Comparison of ENCODE assay signal across 27 mouse cellular contexts in genomic region chr16:12703818-12704590, GRCm38 (mm10).
DNase-seq lines count a peak whose midpoint lies in the region; ATAC-seq and TF ChIP-seq lines count a peak whose summit lies in the region.
"Had no signal": no experiment of that assay in that cellular context is flagged by ENCODE, and none has a peak within 500 bp of the region (broad histone marks: within the 10 kb centered on the region; RNA-seq: fewer than 3 reads in every experiment).

No protein-coding gene starts in this region.

- peak overlapping the region; percentile 18; the same call in 1 of the 2 replicates for H3K4me2 ChIP-seq in heart, embryonic 13.5 days
- H3K4me2 ChIP-seq in liver, embryonic 15.5 days: no peak overlapping the region
- no peak overlapping the region for H3K4me2 ChIP-seq in hindbrain, embryonic 14.5 days (replicated peaks)
- H3K4me2 ChIP-seq: hindbrain, embryonic 12.5 days; limb, embryonic 15.5 days; lung, embryonic 15.5 days; midbrain, embryonic 15.5 days; neural tube, embryonic 15.5 days had no signal

- intact Hi-C loops in heart, adult 2 months (cut with DNase I): no loop called here

- 75% methylated on average over 9 of the region's 9 CpGs for WGBS in heart, embryonic 13.5 days
- 81% methylated on average over 9 of the region's 9 CpGs for WGBS in heart, adult 2 months
- WGBS in liver, embryonic 15.5 days (ENCODE audit: insufficient replicate concordance): 69% methylated on average over 9 of the region's 9 CpGs
- WGBS in hindbrain, embryonic 14.5 days: 93% methylated on average over 9 of the region's 9 CpGs

- no peaks in the 10 kb centered on the region for H3K79me2 ChIP-seq in heart, adult 2 months (replicated peaks; ENCODE audit: control insufficient read depth, insufficient read depth, low read length)

- TF ChIP-seq CTCF in heart, adult 2 months (IDR thresholded peaks at IDR 0.05): no peak

- H3K27ac ChIP-seq in heart, embryonic 13.5 days (replicated peaks): no peak overlapping the region
- H3K27ac ChIP-seq in heart, adult 2 months: no peak overlapping the region
- peak overlapping the region; percentile 41; the same call in 1 of the 2 replicates for H3K27ac ChIP-seq in liver, embryonic 15.5 days (replicated peaks)
- H3K27ac ChIP-seq in hindbrain, embryonic 14.5 days: no peak overlapping the region
- H3K27ac ChIP-seq: hindbrain, embryonic 12.5 days; kidney, postnatal 0 days; limb, embryonic 10.5 days; limb, embryonic 15.5 days; lung, embryonic 15.5 days; midbrain, embryonic 10.5 days; midbrain, embryonic 15.5 days; neural tube, embryonic 15.5 days had no signal

- H3K27me3 ChIP-seq in erythroblast, embryonic 14.5 days (ENCODE audit: control insufficient read depth): no peaks in the 10 kb centered on the region
- no peaks in the 10 kb centered on the region for H3K27me3 ChIP-seq in heart, embryonic 13.5 days (replicated peaks)
- no peaks in the 10 kb centered on the region for H3K27me3 ChIP-seq in heart, adult 2 months (ENCODE audit: control insufficient read depth, insufficient read depth, low read length)
- H3K27me3 ChIP-seq in liver, embryonic 15.5 days: no peaks in the 10 kb centered on the region
- H3K27me3 ChIP-seq in hindbrain, embryonic 14.5 days (ENCODE audit: control insufficient read depth, insufficient read depth, low read length): no peaks in the 10 kb centered on the region
- H3K27me3 ChIP-seq: hindbrain, embryonic 12.5 days; limb, embryonic 15.5 days; lung, embryonic 15.5 days; midbrain, embryonic 15.5 days; neural tube, embryonic 15.5 days had no signal

- no peak for ATAC-seq in erythroblast, adult 5-6 weeks (replicated peaks; ENCODE audit: low FRiP score, poor library complexity, severe bottlenecking)
- peak; percentile 51; the same call in 1 of the 2 replicates for ATAC-seq in heart, embryonic 13.5 days (ENCODE audit: extremely low read depth, insufficient number of reproducible peaks, low FRiP score, low TSS enrichment)
- peak; percentile 88 for ATAC-seq in liver, embryonic 15.5 days (ENCODE audit: insufficient read depth)
- no peak for ATAC-seq in hindbrain, embryonic 14.5 days (ENCODE audit: low FRiP score)
- ATAC-seq: forebrain, postnatal 0 days; intestine, embryonic 16.5 days; midbrain, embryonic 15.5 days had no signal

- peak overlapping the region; percentile 51 for H3K4me3 ChIP-seq in erythroblast, embryonic 14.5 days (replicated peaks)
- H3K4me3 ChIP-seq in heart, embryonic 13.5 days: no peak overlapping the region
- H3K4me3 ChIP-seq in heart, adult 2 months: no peak overlapping the region
- no peak overlapping the region for H3K4me3 ChIP-seq in liver, embryonic 15.5 days (replicated peaks)
- no peak overlapping the region for H3K4me3 ChIP-seq in hindbrain, embryonic 14.5 days (replicated peaks; ENCODE audit: low read length)
- H3K4me3 ChIP-seq: hindbrain, embryonic 12.5 days; limb, embryonic 10.5 days; limb, embryonic 15.5 days; lung, embryonic 15.5 days; midbrain, embryonic 10.5 days; midbrain, embryonic 15.5 days; neural tube, embryonic 15.5 days had no signal

- no peaks in the 10 kb centered on the region for H3K36me3 ChIP-seq in erythroblast, embryonic 14.5 days (ENCODE audit: control insufficient read depth)
- H3K36me3 ChIP-seq in heart, embryonic 13.5 days: no peaks in the 10 kb centered on the region
- H3K36me3 ChIP-seq in heart, adult 2 months (ENCODE audit: control insufficient read depth, insufficient read depth, low read length): no peaks in the 10 kb centered on the region
- no peaks in the 10 kb centered on the region for H3K36me3 ChIP-seq in liver, embryonic 15.5 days (replicated peaks)
- no peaks in the 10 kb centered on the region for H3K36me3 ChIP-seq in hindbrain, embryonic 14.5 days (replicated peaks; ENCODE audit: control insufficient read depth, insufficient read depth)
- H3K36me3 ChIP-seq: G1E; hindbrain, embryonic 12.5 days; limb, embryonic 10.5 days; limb, embryonic 15.5 days; lung, embryonic 15.5 days; midbrain, embryonic 10.5 days; midbrain, embryonic 15.5 days; neural tube, embryonic 15.5 days had no signal

- no peak for TF ChIP-seq EP300 in heart, adult 2 months (IDR thresholded peaks at IDR 0.05; ENCODE audit: insufficient read depth, low read depth, low read length)

- no peak for TF ChIP-seq POLR2A in heart, adult 2 months (IDR thresholded peaks at IDR 0.05; ENCODE audit: insufficient read depth, low read depth, low read length)

- peaks cover 33% of the 10 kb centered on the region for H3K4me1 ChIP-seq in erythroblast, embryonic 14.5 days (ENCODE audit: control insufficient read depth)
- H3K4me1 ChIP-seq in heart, embryonic 13.5 days: peaks cover 5% of the 10 kb centered on the region; the same call in 1 of the 2 replicates
- no peaks in the 10 kb centered on the region for H3K4me1 ChIP-seq in heart, adult 2 months (ENCODE audit: control insufficient read depth, insufficient read depth, low read length)
- no peaks in the 10 kb centered on the region; the same call in 1 of the 2 replicates for H3K4me1 ChIP-seq in liver, embryonic 15.5 days (replicated peaks)
- peaks cover 6% of the 10 kb centered on the region; the same call in 1 of the 2 replicates for H3K4me1 ChIP-seq in hindbrain, embryonic 14.5 days (replicated peaks; ENCODE audit: control insufficient read depth, insufficient read depth, low read length)
- H3K4me1 ChIP-seq: hindbrain, embryonic 12.5 days; limb, embryonic 10.5 days; limb, embryonic 15.5 days; lung, embryonic 15.5 days; midbrain, embryonic 10.5 days; neural tube, embryonic 15.5 days had no signal

- H3K9me3 ChIP-seq in erythroblast, embryonic 14.5 days (ENCODE audit: control insufficient read depth, low read length): no peaks in the 10 kb centered on the region
- no peaks in the 10 kb centered on the region for H3K9me3 ChIP-seq in heart, embryonic 13.5 days
- H3K9me3 ChIP-seq in liver, embryonic 15.5 days (replicated peaks): no peaks in the 10 kb centered on the region
- no peaks in the 10 kb centered on the region for H3K9me3 ChIP-seq in hindbrain, embryonic 14.5 days (ENCODE audit: control insufficient read depth, low read length)
- H3K9me3 ChIP-seq: G1E; hindbrain, embryonic 12.5 days; limb, embryonic 10.5 days; limb, embryonic 15.5 days; lung, embryonic 15.5 days; midbrain, embryonic 10.5 days; midbrain, embryonic 15.5 days; neural tube, embryonic 15.5 days had no signal

- no peak overlapping the region for H3K9ac ChIP-seq in heart, embryonic 13.5 days
- H3K9ac ChIP-seq in heart, adult 2 months (ENCODE audit: low read depth, low read length): no peak overlapping the region
- H3K9ac ChIP-seq in liver, embryonic 15.5 days: no peak overlapping the region
- H3K9ac ChIP-seq in hindbrain, embryonic 14.5 days: no peak overlapping the region
- H3K9ac ChIP-seq: forebrain, postnatal 0 days; hindbrain, embryonic 12.5 days; limb, embryonic 15.5 days; lung, embryonic 15.5 days; midbrain, embryonic 15.5 days; neural tube, embryonic 15.5 days had no signal

- DNase-seq in heart, adult 2 months: no peak
- DNase-seq in hindbrain, embryonic 14.5 days (ENCODE audit: low spot score): no peak
- no peak for DNase-seq in spleen, postnatal 14 days (ENCODE audit: low spot score in 2 of 2)
- DNase-seq: adrenal gland, postnatal 25 days; cerebellum, adult 2 months; cerebellum, postnatal 14 days; forebrain, postnatal 0 days; kidney, adult 8-10 months; kidney, postnatal 4 days; layer of hippocampus, postnatal 36 days; retina, postnatal 1 day; right cerebral cortex, postnatal 14 days; thymus, postnatal 14 days had no signal

Comparison
In these comparisons a context has a peak if more than half of its experiments do, and no peak if none do; other contexts are left out.
1. ATAC-seq: peak in heart, embryonic 13.5 days (single experiment) and liver, embryonic 15.5 days (single experiment); none in erythroblast, adult 5-6 weeks (single experiment) and hindbrain, embryonic 14.5 days (single experiment).